Mouse (Mus musculus): ENCODE measurements around the gene Gm49333. TPM values are rescaled to one million over a fixed set of nuclear protein-coding genes. Genes with fewer than 3 reads are reported as not detected.
A peak's percentile ranks its signal among the peaks of the same experiment; 100 is the strongest.

The Gm49333 gene
- total and polyA plus RNA-seq, 3 experiments: 0.10 to 0.43 TPM; not detected in 1

DNA sequence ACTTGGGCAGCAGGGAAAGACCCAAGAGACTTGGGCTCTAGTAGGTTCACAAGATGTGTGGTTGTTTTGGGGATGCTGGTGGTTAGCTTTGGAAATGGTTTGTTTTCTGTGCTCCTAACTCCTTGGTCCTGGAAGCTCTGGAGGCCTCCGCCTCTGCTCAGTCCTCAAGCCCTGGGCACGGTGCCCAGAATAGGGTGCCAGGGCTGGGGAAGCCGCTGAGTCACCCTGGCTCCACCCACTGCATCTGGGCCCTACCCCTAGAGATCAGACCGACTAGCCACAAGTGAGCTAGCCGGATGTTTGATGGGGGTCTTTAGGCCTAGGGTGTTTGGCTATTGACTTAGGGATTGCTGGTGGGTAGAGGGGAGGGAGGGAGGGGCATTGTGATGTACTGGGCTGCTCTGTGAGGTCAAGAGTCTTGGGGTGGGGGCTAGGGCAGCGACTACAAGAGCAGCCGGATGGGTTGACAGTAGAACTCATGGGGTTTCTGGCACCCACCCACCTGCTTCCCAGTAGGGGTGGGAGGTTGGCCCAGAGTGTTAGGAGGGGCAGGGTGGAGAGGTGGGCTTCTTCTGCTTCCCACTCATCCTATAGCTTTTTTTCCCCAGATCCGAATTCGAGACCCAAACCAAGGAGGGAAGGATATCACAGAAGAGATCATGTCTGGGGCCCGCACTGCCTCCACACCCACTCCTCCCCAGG is 66.7 kb downstream of the Gm49333 start:
- Histone ChIP-seq H3K4me3 (no peak overlapping the region), H3K4me1 (ENCODE audit: control insufficient read depth, insufficient read depth, low read length) (peaks cover 12% of the 10 kb centered on the region), H3K79me2 (replicated peaks; ENCODE audit: control insufficient read depth, insufficient read depth, low read length) (peaks cover 11% of the 10 kb centered on the region), H3K27ac (peak overlapping the region; percentile 53), H3K9ac (ENCODE audit: low read depth, low read length) (no peak overlapping the region), H3K27me3 (ENCODE audit: control insufficient read depth, insufficient read depth, low read length) (no peaks in the 10 kb centered on the region), H3K36me3 (ENCODE audit: control insufficient read depth, insufficient read depth, low read length) (peaks cover 26% of the 10 kb centered on the region)
- 47% methylated on average over 10 of the region's 10 CpGs for WGBS
- intact Hi-C loops (cut with DNase I): no loop called here
- peak; percentile 85 to 90 for DNase-seq
- no peak for TF ChIP-seq POLR2A (IDR thresholded peaks at IDR 0.05; ENCODE audit: insufficient read depth, low read depth, low read length)
- no peak for TF ChIP-seq EP300 (IDR thresholded peaks at IDR 0.05; ENCODE audit: insufficient read depth, low read depth, low read length)
- no peak for TF ChIP-seq CTCF (IDR thresholded peaks at IDR 0.05)

DNA sequence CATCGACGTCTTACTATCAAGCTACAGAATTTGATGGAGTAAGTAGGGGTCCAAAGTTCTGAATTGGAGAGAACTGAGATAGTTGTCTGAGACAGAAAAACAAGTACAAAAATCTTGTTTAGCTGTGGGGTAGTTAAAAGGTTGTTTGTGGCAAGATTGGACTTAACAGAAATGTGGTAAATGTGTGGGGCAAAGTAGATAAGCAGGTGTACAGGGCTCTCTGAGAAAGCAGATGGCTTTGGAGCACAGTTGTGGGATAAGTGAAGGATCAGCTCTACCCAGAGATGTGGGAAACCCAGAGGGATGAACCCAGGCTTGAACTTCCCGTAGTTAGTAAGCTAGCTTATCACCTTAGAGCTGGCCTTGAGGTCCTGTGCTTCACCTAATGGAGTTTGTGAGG is 79.4 kb downstream of the Gm49333 start:
- H3K79me2 ChIP-seq (replicated peaks; ENCODE audit: control insufficient read depth, insufficient read depth, low read length): no peaks in the 10 kb centered on the region
- H3K4me1 ChIP-seq (ENCODE audit: control insufficient read depth, insufficient read depth, low read length): peaks cover 14% of the 10 kb centered on the region
- no peak overlapping the region for H3K27ac ChIP-seq
- TF ChIP-seq POLR2A (IDR thresholded peaks at IDR 0.05; ENCODE audit: insufficient read depth, low read depth, low read length) (no peak), EP300 (IDR thresholded peaks at IDR 0.05; ENCODE audit: insufficient read depth, low read depth, low read length) (no peak), CTCF (IDR thresholded peaks at IDR 0.05) (no peak)
- H3K4me3 ChIP-seq: no peak overlapping the region
- WGBS: 77% methylated on average over 3 of the region's 3 CpGs
- peaks cover 4% of the 10 kb centered on the region; the same call in 1 of the 2 replicates for H3K36me3 ChIP-seq (ENCODE audit: control insufficient read depth, insufficient read depth, low read length)
- DNase-seq: no peak
- intact Hi-C loops (cut with DNase I): no loop called here
- no peaks in the 10 kb centered on the region for H3K27me3 ChIP-seq (ENCODE audit: control insufficient read depth, insufficient read depth, low read length)
- no peak overlapping the region for H3K9ac ChIP-seq (ENCODE audit: low read depth, low read length)

DNA sequence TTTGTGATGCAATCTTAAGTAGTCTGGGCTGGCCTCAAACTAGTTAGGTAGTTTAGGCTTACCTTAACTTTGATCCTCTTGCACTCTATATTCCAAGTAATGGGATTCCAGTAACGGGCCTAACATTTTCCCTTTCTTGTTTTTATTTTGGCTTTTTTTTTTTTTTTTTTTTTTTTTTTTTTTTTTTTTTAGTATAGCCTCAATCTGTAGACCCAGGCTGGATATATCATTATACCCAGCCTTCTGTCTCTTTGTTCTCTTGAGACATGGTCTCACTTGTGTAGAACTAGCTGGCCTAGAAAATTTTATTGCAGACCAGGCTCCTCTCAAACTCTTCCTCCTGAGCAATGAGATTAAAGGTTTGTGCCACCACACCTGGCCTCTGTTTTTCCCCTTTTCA is 80.2 kb downstream of the Gm49333 start:
- 50% methylated on average over 1 of the region's 1 CpGs for WGBS
- Histone ChIP-seq H3K27me3 (ENCODE audit: control insufficient read depth, insufficient read depth, low read length) (no peaks in the 10 kb centered on the region), H3K27ac (no peak overlapping the region), H3K79me2 (replicated peaks; ENCODE audit: control insufficient read depth, insufficient read depth, low read length) (no peaks in the 10 kb centered on the region), H3K4me3 (no peak overlapping the region), H3K36me3 (ENCODE audit: control insufficient read depth, insufficient read depth, low read length) (peaks cover 4% of the 10 kb centered on the region; the same call in 1 of the 2 replicates), H3K4me1 (ENCODE audit: control insufficient read depth, insufficient read depth, low read length) (peaks cover 16% of the 10 kb centered on the region), H3K9ac (ENCODE audit: low read depth, low read length) (no peak overlapping the region)
- no peak for DNase-seq
- intact Hi-C loops (cut with DNase I): no loop called here
- TF ChIP-seq POLR2A (IDR thresholded peaks at IDR 0.05; ENCODE audit: insufficient read depth, low read depth, low read length) (no peak), CTCF (IDR thresholded peaks at IDR 0.05) (no peak)

DNA sequence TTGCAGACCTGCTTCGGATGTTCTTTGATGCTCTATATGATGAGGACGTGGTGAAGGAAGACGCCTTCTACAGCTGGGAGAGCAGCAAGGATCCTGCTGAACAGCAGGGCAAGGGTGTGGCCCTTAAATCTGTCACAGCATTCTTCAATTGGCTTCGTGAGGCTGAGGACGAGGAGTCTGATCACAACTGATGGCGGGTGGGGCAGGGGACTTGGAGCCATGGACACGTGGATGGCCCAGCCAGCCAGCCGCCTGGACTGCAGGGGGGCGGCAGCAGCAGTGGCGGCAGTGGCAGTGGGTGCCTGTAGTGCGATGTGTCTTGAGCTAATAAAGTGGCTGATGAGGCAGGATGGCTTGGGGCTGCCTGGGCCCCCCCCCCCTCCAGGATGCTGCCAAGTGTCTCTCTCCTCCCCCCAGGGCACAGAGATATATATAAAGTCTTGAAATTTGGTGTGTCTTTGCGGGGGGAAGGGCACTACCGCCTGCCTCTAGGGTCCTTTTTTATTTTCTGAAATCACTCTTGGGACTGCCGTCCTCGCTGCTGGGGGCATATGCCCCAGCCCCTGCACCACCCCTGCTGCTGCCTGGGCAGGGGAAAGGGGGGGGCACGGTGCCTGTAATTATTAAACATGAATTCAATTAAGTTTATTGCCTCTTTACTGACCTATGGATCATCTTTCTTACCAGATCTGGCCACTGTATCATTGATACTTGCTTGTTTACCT is 81.0 kb downstream of the Gm49333 start:
- 68% methylated on average over 16 of the region's 16 CpGs for WGBS
- no peak for TF ChIP-seq POLR2A (IDR thresholded peaks at IDR 0.05; ENCODE audit: insufficient read depth, low read depth, low read length)
- TF ChIP-seq EP300 (IDR thresholded peaks at IDR 0.05; ENCODE audit: insufficient read depth, low read depth, low read length): no peak
- no peak for TF ChIP-seq CTCF (IDR thresholded peaks at IDR 0.05)

DNA sequence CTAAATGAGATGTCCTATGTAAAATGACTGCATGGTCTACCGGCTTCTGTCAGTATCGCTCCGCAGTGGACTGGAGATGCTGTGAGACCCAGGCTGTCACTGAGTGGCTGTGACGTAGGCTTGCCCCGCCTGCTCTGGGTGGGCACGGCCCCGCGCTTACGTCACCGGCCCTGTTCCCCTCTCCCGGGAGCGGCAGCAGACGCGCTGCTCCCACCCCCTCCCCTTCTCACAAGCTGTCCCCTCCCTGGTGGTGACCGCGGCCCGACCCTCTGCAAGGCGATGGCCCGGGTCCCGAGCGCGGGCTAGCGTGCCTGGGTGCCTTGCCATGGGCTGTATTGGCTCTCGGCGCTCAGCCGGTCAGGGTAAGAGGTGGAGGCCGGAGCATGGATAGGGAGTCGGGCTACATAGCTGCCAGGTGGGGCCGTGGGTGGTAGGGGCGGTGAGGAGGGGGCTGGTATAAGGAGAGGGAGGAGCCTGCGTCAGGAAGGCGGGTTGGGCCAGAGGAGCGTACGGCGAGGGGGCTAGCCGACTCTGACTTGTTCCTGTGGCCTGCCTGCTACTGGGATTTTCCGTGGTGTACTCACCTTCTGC is 81.8 kb downstream of the Gm49333 start, which contains the start of gene Fam131a:
Fam131a (plus strand) TSS at position 131 of the 591 bp plus-strand sequence.
- TF ChIP-seq CTCF (IDR thresholded peaks at IDR 0.05) (0 out of 2 replicates have a peak, but pooled peaks have one; percentile 1), POLR2A (IDR thresholded peaks at IDR 0.05; ENCODE audit: insufficient read depth, low read depth, low read length) (peak; percentile 70), EP300 (IDR thresholded peaks at IDR 0.05; ENCODE audit: insufficient read depth, low read depth, low read length) (peak; percentile 57)
- Histone ChIP-seq H3K4me3 (peak within 1 kb of the TSS; percentile 81), H3K27ac (peak within 1 kb of the TSS; percentile 90), H3K9ac (ENCODE audit: low read depth, low read length) (peak within 1 kb of the TSS; percentile 90), H3K4me1 (ENCODE audit: control insufficient read depth, insufficient read depth, low read length) (peaks cover 16% of the 10 kb centered on the region), H3K27me3 (ENCODE audit: control insufficient read depth, insufficient read depth, low read length) (no peaks in the 10 kb centered on the region), H3K79me2 (replicated peaks; ENCODE audit: control insufficient read depth, insufficient read depth, low read length) (no peaks in the 10 kb centered on the region), H3K36me3 (ENCODE audit: control insufficient read depth, insufficient read depth, low read length) (peaks cover 4% of the 10 kb centered on the region; the same call in 1 of the 2 replicates)
- DNase-seq: peak; percentile 92 to 94
- intact Hi-C loops (cut with DNase I): loop anchor here (1.0 kb wide), 1 partner anchor 18 kb away; no protein-coding TSS in a partner anchor
- WGBS: under 1% methylated on average over 37 of the region's 37 CpGs

More for the DNA sequence above, 81.0 kb downstream of the Gm49333 start:
- no peak for DNase-seq
- Histone ChIP-seq H3K9ac (ENCODE audit: low read depth, low read length) (no peak overlapping the region; the same call in 1 of the 2 replicates), H3K36me3 (ENCODE audit: control insufficient read depth, insufficient read depth, low read length) (peaks cover 4% of the 10 kb centered on the region; the same call in 1 of the 2 replicates), H3K4me1 (ENCODE audit: control insufficient read depth, insufficient read depth, low read length) (peaks cover 16% of the 10 kb centered on the region), H3K4me3 (no peak overlapping the region), H3K27ac (no peak overlapping the region), H3K27me3 (ENCODE audit: control insufficient read depth, insufficient read depth, low read length) (no peaks in the 10 kb centered on the region), H3K79me2 (replicated peaks; ENCODE audit: control insufficient read depth, insufficient read depth, low read length) (no peaks in the 10 kb centered on the region)
- intact Hi-C loops (cut with DNase I): no loop called here

Data from heart, adult 2 months (tissue).